Mouse (Mus musculus) c-Kit-positive CD71-positive TER-119-negative erythroid progenitor cells, embryonic 14.5 days (primary cell): ENCODE measurements around the gene Ppp1r9a.

Experiments
- DNase-seq: peaks from one replicate; pipeline ENCODE4 v3.0.0-alpha.2; 2013; ENCODE audit warnings: low read depth

Ppp1r9a gene

DNA sequence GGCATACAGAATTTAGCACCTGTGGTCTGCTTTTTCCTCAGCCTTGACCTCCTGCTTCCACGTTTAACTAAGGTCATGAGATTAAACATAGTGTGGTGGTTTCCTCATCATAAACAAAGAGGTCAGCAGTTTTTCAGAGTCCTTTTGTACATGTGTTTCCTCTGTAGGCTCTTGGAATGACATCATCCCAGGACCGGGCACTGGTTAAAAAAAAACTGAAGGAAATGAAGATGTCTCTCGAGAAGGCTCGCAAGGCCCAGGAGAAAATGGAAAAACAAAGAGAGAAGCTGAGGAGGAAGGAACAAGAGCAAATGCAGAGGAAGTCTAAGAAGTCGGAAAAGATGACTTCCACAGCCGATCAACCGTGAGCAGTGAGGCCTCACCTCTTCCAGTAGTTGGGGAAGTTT lies 256.7 kb downstream of the Ppp1r9a start:
- DNase-seq, result no peak

DNA sequence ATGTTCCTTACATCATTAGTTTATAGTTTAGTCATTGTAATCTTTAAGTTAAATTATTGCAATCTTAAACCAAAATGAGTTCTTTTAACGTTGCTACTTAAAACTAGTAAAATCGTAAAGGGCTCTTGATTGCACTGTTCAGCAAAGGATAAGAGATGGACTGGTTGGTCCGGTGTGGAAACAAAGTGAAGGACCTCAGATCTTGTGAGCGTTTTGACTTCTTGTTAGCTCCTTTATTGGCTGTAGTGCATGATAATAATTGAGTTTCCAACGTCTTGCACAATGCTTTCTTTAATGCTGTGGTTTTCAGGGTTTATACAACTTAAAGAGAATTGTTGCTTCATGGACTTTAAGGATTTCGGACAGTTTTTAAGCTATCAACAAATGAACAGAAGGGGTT lies 259.3 kb downstream of the Ppp1r9a start:
- DNase-seq, result no peak

DNA sequence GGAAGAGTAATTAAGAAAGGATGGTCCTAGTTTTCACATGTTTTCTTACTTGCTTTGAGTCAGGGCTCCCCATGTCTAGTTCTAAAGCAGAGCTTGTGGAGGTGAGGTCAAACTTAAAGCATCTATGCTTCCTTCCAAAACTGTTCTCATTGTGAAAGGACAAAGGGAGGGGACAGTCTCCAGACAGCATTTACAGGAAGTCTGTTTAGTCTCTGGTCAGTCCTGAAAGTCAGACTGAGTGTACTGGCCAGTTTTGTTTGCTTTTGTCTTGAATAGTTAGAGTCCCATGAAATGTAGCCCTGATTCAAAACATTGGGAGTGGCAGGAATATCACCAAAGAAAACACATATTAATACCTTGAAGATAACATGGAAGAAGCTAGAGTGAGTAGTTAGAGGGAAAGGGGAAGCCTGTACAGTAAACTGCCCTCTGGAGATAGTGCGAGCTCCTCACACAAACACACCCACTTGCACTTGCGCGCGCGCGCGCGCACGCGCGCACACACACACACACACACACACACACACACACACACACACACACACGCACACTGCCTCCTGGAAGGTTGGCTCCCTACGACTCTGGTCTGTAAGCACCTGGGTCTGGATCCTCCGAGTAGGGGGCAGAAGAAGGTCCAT lies 260.9 kb downstream of the Ppp1r9a start:
- no peak for DNase-seq

DNA sequence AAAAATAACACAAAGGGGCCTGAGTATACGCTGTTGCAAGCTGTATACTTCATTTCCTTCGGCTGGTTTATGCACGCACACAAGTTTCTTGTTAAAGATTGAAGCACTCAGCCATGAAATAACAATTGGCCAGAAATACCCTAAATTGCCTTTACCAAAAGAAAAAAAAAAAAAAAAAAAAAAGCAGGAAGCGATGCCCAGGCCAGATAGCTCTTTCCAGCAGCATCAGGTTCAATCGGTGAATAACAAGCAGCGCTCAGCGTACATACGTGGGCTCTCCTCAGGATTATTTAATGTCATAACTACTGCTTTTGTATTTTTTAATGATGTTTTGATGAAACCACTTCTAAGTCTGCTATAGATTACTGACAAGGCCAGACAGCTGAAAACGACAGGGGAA lies 262.1 kb downstream of the Ppp1r9a start:
- no peak for DNase-seq

DNA sequence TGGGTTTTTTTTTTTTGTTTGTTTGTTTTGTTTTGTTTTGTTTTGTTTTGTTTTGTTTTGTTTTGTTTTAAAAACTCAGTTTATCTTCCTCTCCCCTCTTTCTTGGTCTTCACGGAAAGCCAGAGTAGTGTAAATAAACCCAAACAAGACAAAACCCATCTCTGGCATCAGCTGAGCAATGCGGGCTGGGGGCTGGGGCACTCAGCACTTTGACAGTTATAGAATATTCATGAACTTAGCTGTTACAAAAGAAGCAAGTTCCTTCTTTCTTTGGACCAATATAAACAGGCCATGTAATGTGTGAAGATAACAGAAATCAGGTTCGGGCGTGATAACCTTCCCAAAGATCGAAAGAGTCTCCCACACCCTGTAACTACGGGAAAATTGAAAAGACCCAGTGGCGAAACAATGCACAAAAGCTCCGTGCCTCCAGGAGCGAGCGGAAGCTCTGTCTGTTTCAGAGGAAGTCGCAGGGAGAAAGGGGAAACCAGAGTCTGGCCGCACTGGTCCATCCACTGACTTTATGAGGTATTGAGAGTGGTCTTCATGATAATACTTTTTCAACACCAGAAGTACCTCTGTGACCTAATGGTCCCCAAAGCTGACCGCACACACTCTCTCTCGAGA lies 264.4 kb downstream of the Ppp1r9a start:
- no peak for DNase-seq

DNA sequence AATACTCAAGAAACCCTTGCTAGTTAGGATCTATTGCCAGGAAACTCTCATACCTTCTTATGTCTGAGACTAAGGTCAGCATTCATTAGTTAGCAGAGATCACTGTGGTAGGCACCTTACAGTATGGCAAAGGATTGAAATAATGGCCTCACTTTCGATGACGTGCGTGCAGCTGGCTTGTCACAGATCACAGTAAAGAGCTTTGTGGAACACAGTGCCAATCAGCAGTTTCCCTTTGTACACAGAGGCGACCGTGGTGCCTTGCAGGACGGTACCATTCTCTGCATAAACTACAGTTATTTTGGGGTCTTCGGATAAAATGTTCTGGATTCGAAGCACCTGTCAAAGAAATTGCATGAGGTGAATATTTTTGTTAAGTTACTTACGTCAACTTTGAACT lies 265.4 kb downstream of the Ppp1r9a start:
- no peak for DNase-seq

DNA sequence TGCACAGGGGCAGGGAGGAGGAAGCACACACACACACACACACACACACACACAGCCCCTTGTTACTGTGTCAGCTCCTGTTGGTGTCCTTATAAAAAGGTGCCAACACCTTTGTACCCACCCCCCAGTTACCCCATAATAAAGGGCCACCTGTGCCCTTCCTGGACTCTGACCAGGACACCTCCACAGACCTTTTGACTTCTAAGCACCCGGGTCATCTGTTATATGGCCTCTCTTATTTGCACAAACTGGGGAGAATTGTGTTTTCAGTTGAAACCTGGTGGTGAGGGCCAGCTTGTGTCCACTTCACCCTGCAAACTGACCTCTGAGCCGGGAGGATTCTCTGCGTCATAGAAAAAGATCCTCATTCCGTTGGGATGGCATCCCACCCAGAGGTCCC lies 268.7 kb downstream of the Ppp1r9a start:
- DNase-seq, result no peak

DNA sequence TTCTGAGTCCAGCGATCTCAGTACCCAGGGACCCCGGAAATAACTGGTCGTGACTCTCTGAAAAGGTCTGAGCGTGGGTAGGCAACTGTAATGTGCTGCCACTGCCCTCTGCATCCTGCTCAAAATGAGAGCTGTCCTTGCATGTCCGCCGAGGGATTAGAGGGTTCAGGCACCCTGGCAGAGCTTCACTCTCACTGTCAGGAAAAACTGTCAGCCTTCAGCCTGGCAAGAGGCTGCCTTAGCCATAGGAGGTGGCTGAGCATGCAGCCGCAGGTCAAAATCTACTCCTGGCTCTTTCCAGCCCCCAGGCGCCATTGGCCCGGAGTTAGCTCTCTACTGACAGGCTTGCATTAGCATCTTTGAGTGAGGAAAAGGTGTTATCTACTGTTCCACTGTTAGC lies 269.9 kb downstream of the Ppp1r9a start:
- DNase-seq, result no peak

DNA sequence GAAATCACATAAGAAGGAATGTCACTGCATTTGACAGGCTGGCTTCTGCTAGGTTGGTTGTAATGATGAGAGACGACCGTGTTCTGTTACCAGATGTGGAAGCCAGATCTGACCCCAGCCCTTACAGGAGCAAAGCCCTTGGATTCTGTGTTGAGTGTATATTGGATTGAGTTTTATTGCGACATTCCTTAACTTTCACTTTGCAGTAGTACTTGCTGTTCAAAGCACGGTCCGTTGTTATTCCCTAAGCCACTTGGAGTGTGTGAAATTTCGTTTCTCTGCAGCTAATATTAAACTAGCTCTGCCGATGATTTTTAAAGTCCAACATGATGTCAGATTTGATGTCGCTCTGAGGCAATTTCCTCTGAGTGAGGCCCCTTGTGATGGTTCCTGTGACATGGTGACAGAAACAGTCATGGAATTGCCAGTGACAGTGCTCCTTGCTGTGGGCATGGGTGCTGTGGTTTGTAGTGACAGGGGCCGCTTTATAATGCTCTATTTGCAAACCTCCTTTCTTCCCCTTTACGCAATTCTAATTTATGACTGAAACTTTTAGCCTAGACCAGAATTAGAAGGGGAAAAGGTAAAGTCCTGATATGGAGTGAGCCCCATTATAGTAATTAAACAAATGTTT lies 271.6 kb downstream of the Ppp1r9a start:
- DNase-seq, result no peak

DNA sequence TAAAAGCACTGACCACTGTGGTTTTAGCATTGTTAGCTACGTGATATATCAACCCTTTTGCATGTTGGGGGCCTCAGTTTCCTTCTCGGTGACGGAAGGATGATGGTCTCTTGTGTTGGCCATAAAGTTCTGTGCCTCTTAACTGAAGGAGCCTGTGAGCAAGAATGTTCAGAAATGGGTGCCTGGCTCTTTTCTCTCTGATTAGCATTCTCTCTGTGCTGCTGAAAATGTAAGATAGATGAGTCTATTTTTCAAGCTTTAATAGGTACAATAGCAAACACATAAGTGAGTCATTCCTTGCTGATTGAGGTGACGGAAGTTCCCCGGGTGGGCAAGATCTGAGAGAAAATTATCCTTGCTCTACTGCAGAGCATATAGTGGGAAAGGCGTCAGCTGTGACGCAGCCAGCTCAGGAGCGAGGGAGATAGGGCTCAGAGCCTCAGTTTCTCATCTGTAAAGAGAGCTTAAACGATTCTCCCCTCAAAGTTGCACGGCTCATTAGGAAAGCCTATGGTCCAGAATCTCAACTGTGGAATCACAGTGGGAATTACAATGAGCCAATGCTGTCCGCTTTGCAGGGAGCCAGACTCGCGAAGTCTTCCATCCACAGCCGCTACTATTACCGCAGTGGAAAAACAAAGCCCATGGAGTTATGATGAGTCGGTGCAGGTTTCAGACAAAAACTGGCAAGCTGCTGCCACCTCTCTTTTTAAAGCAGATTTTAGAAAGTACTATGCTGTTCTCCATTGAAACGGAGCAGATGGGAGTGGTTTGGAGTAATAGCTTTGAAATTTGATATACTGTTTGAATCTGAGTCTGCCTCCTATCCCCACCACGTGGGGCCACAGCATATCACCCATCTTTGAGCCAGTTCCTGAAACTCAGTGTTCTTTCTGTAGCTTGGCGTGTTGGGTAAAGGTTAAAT lies 275.5 kb downstream of the Ppp1r9a start:
- DNase-seq, result no peak

DNA sequence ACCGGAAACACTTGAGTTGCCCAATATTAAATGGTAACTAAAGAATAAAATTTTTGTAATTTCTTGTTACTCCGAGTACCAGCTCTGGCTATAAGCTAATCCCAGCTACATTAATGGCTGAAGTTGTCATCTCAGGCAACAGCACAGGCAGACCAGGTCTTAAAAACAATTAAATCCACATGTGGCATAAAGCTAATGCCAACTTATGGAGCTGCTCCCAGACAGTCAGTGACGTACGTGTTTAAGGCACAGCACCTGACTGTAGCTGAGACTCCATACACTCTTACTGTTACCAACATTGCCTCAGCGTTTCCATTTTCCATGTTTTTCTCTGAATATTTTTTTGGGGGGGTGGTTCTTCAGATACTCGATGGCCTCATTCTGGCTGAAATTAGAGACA lies 276.5 kb downstream of the Ppp1r9a start:
- no peak for DNase-seq

DNA sequence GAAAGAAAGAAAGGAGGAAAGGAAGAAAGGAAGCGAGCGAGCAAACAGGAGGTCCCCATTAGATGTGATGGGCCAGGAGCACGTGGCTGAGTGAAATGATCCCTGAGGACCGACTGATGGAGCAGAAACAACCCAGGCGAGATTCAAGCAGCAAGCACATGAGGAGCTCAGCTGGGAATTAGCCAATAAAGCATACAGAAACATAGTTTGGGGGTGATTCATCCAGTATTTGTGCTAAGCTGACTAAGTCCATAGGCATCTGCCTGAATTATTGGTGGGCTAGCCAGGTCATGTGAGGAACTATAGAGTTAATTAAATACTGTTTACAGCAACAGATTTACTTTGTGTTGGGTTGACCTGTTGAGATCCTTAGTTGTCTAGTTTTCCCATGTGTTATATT lies 277.9 kb downstream of the Ppp1r9a start:
- no peak for DNase-seq

DNA sequence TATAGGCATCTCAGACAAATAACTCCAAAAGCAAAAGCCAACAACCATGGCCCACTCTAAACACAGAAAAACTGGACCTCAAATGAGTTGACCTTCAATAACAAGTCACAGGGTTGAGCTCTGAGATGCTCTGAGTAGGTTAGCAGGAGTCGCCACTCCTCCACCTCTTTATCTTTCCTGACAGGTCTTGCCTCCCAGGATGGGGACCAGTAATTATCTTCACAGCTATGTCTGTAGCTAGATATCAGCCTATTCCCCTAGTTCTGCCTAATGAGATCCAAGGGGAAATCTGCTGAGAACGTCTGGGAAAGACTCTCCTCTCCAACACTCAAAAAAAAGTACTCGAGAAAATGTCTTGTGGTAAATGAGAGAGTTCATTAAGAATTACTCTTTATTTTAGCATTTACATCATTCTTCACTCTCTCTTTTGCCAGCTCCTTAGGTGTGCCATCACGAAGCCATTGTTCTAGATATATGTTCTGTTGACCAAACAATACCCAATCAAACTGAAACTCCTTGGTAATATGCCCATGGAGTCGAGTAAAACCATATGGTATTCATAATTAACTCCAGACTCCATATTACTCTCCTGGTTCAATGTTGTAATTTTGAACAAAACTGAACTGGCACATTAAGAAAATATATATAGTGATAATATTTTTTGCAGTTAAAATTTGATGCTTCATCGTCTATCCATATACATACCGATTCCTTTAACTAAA lies 283.7 kb downstream of the Ppp1r9a start:
- DNase-seq, result no peak

DNA sequence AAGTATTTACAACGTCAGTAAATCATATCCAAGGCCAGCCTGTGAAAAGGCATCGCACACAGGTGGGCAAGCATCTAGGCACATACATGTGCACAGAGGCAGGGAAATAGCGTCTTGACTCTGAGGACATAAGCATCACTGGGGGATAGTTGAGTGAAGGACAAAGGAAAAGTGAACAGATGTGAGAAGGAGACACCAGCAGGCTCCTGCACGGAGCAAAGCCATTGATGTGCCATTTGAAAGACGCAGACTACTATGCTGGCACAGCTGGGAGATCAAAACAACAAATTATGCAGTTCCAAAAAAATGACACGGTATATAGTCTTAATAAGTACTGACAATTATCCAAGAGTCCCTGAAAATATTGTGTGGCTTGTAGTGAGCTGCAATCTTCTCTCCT lies 284.9 kb downstream of the Ppp1r9a start:
- DNase-seq, result no peak

DNA sequence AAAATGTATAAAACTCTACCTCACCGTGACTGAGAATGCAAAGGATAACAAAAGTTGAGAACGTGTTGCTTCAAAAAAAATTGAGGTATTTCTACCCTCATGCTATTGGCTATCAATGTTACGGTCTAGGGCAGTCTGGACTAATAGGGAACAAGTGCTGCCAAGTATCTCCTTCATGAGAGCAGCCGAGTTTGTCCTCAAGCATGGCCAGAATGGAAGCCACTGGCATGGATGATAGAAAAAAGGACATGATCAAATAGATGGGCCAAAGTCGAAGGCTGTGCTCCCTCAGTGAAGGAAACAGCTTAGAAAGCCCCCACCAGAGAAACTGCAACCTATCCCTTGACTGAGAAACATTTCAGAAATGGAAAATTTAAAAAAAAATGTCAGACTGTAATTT lies 285.3 kb downstream of the Ppp1r9a start:
- DNase-seq, result no peak

DNA sequence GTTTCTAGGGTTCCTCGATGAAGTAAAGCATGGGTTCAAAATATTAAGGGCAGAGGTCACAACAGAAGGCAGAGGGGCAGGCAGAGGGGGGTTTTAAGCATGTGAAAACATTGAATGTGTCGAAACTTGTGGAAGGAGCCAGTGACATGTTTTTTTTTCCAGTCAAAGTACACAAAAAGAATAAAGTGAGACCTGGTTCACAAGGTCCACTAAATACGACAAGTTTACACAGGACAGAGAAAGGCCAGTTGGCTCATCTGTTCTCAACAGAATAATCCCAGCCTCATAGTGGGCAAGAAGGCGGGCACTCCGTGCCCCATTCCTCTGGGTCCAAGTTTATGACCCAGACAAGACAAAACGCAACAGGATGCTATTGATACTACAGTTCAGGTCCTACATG lies 286.2 kb downstream of the Ppp1r9a start:
- no peak for DNase-seq

DNA sequence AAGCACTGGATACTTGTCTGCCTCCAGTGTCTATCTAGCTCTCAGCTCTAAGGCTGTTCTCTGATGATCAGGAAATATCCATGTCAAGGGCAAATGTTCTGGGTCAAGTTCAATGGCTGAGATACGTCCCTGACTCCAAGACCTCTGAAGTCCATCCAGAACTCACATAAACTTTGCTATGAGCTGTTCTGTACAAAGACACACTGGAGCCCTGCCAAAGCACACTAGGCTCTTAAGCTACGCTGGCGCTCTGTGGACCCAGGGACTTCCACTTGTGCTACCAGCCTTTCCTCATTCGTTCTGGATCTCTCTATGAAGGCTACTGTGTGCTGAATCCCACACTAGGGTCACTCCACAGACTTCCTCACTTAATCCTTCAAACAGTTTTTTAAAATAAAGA lies 286.8 kb downstream of the Ppp1r9a start:
- DNase-seq, result no peak

DNA sequence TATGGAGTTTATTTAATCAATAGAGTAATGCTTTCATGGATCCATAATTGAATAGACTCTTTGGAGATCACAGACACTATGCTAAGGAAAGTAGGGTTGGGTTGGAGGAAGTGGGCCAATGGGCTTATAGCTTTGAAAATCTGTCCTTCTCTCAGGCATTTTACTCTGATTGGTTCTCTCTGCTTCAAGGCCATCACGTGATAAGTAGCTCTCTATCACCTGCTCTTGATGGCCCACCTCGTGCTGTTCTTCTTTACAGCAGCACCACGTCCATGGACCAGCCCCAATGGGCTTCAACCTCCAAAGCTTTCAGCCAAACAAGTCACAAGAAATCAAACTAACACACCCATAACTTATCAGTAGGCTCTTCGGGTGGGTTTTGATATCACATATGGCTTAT lies 288.0 kb downstream of the Ppp1r9a start:
- DNase-seq, result no peak

DNA sequence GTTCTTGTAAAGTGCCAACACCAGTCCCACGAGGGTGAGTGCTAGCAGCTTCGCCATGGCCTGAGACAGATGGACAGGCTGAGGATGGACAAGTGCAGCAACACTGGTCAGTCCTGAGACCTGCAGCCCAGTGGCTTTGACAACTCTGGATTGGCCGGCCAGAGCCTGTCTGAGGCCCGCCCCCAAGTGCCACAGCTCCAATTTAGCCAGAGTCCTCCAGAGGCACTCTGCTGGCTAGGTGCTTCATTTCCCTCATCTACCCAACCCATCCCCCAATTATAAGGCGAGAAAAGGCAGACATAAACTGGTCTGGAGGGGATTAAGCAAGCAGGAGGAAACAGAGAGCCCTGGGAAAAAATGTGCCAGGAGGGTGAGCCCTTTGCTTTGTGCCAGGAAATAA lies 291.0 kb downstream of the Ppp1r9a start, which contains the start of gene Pon1:
Gene Pon1 (minus strand): TSS at position 254 of the 400 bp plus-strand sequence.
- DNase-seq, result no peak

DNA sequence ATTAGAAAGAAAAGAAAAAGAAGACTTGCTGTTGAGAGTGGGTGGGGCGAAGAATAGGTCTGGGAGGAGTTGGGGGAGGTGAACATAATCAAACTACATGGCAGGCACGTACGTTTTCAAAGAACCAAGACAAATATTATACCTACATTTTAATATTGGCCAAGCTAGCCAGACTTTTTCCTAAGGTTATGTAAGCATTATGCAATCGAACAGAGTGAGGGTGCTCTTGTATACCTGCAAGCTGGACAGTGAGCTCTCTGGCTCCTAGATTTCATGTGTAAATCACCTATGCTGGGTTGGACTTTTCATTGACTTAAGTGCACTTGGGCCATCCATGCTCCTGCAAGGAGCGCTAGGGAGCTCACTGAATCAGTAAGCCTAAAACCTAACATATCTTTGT lies 295.9 kb downstream of the Ppp1r9a start:
- DNase-seq, result no peak

DNA sequence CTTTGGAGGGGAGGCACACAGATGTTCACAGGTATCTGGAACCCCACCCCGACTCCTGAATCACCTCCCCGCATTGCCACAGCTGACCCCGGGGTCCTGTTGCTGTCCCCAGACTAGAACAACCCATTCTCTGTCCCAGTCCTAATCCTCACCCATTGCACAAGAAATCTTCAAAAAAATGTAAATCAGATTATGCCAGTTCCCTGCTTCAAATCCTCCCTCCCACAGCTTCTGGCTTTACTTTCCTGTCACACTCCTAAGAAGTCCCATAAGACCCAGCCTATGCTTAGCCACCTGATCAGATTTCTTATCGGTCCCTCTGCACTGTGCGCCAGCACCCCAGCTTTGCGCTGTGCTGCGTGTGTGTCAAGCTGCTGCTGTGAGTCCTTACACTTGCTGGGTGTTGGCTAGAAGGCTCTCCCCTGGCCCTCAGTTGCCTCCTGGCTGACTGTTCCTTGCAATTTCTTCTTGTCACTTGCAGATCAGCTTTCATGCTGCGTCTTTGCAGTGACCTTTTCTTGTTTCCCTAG lies 296.7 kb downstream of the Ppp1r9a start:
- DNase-seq, result no peak

DNA sequence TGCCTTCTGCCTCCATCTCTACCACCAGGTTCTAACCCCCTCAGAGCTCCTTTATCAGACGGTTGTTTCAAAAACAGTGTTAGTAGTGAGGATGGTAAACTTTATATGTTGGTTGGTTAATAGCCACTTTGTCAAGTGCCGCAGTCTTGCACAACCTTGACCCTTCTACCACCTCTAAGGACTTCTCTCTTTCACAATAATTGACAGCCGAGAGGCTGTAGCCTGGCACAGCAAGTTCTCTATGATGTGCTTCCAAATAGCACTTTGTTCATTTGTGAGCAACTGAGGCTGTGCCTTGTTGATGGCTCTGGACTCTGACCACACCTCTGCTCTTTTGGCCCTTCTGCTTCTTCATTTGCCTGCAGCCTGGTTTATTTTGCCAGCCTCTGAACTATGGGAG lies 297.2 kb downstream of the Ppp1r9a start:
- DNase-seq, result no peak
